Mouse (Mus musculus) central nervous system, embryonic 18 days (tissue): ENCODE data around the gene Neurl4. TPM values are rescaled to one million over a fixed set of nuclear protein-coding genes. Genes with fewer than 3 reads are reported as not detected.

Source experiments
- polyA plus RNA-seq: library from polyadenylated mRNA; depleted of rRNA; stranded (reverse); fragments of >200 nt; gene quantifications from 2 replicates; pipeline ENCODE4 v1.2.3, GENCODE M21; 2012; rRNA removed

Neurl4 gene
- 111 and 113 TPM in 2 replicates for polyA plus RNA-seq

DNA sequence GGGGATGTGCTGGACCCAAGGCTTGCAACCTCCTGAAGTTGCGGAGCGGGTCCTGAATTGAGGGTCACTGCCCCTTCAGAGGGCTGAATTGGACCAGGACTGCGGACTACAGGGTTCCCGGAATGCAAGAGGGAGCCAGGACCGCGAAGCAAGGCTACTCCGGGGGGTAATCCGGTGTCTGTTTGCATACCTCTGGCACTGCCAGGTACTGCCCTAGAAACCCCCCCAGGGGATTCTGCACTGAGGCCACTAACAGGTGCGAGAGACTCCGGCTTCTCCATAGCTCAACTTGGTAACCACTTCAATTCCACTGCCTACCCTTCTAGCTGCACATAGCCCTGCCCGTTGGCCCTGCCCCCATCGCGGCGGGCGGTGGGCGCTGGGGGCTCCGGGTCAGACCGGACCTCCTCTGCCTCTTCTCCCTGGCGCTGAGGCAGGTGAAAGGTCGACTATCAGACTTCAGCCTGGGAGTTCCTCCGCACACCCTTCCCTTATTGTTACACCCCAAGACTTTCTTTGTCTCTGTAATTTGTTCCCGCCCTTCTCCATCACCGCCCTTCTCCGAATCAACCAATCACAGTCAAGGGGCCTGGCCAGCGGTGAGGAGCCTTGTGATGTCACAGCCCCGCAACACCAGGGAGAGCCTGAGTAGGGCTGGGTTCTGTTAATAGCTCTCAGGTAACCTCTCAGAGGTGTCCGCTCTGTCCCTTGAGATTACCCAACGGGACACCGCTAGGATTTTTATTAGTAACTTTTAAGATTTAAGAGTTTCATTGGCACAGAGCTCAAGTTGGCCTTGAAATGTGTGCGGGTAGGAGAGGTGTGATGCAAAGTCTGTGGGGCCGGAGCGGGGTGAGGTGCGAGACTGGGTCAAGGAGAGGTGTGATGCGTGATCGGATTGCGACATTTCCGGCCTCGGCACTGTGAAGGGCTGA, at the start of gene Neurl4, which contains the start of gene 2810408A11Rik:
Gene Neurl4 (plus strand): TSS at position 602 of the 935 bp plus-strand sequence.
Gene 2810408A11Rik (minus strand): TSS at position 517 of the 935 bp plus-strand sequence.

DNA sequence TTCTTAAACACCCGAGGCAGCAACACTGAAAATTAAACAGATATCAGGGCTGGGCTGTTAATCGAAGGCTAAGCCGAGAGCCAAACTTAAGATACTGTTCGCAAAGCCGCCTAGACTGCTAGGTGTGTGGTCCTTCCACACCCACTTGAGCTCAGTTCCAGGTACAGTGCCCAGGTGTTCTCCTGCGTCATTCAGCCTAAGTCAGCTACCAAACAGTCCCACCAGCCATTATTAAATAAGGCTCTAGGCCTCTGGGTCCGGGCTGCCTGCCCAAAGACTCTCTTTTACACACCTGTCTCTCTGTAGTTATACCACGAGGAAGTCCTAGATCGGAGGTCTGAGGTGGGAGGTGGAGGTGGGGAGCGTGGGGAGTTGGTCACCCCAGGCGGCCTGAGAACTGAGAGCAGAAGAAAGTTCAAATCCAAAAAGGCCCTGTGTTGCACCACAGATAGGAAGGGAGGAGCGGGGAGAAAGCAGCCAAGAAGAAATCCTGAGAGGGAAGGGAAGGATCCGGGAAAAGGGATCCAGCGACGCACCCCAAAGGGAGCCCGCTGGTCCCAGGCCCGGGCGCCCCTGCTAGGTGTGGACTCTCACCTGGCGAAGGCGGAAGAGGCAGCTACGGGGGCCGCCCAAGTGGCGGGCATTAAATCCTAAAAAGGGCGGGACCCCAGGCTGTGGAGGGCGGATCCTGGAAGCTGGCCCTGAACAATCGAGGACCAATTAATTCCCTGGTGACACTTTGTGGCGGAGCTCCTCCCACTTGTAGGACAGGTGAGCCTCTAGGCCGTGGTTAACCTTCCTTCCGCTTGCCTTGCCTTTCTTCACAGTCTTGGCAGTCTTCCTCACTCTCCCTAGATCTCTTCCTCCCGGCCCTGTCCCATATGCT, 42.5 kb upstream of the Neurl4 start, which contains the start of gene Tnk1:
Gene Tnk1 (minus strand): TSS at position 618 of the 886 bp plus-strand sequence.

DNA sequence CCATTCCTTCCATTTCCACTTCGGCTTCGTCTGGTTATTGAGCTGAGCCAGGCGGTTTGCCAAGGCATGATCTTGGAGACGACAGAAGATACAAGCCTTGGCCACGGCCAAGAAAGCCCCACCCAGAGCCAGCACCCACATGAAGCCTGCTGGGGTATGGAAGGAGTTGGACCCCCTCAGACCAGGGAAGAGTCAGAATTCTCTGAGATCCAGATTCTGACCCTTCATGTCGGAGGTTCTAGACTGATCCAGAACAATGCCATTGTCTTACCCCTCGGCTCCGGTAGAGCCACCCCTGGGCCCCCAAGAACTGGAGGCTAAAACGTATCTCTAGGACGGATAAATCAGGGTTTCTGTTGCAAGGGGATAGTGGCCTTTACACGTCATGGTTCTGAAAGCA, 23.0 kb upstream of the Neurl4 start, which contains the start of gene Tmem95:
Gene Tmem95 (minus strand): TSS at position 141 of the 400 bp plus-strand sequence.

DNA sequence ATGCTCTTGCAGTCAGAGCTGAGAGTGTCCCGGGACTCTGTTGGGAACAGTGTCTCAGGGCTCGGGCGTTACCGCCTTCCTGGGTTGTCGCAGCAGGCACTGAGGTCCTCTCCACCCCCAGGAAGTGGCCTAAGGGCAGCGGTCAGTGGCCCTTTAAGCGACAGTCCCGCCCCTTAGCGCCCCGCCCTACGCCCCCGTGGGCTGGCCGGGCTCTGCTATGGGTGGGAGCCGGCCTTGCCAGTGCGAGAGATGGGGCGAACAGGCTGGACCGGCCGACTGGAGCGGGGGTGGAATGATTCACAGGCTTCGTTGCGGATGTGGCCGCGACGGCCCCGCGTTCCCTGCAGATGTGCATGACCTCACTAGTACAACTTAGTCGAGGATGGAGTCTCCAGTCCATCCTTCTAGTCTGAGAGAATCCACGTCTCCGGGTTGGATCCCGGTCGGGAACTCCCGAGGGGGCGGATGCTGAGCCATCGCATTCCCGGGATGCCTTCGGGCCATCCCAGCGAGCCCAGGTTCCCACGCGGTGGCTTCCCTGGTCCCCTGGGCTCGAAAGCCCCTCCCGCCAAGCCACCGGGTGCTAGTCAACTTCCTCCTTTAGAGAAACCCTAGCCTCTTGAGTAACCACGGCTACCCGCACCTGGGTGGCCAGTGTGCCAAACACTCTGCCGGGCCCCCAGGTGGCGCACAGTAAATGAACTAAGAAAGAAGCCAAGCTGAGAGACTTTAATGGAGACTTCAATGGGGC, 19.8 kb upstream of the Neurl4 start, which contains the start of gene Kctd11:
Gene Kctd11 (minus strand): TSS at position 554 of the 751 bp plus-strand sequence.

DNA sequence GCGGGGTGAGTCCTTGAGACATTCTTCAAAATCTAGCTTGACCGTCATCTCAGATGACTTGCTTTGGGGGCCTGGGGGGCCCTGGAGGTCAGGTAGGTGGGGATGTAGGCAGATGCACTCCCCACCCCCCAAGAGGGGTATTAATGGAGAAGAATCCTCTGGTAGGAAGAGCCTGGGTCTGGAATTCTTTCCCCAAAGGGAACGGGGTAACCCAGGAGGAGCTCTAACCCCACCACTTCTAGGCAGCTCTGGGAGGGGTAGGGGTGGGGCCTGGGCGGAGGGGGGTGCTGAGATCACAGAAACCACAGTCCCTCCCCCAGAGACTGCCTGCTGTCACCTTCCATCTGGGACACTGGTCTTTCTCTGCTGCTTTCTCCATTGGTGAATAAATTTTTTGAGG, 5.6 kb upstream of the Neurl4 start, which contains the start of gene Acap1:
Gene Acap1 (minus strand): TSS at position 249 of the 400 bp plus-strand sequence.

DNA sequence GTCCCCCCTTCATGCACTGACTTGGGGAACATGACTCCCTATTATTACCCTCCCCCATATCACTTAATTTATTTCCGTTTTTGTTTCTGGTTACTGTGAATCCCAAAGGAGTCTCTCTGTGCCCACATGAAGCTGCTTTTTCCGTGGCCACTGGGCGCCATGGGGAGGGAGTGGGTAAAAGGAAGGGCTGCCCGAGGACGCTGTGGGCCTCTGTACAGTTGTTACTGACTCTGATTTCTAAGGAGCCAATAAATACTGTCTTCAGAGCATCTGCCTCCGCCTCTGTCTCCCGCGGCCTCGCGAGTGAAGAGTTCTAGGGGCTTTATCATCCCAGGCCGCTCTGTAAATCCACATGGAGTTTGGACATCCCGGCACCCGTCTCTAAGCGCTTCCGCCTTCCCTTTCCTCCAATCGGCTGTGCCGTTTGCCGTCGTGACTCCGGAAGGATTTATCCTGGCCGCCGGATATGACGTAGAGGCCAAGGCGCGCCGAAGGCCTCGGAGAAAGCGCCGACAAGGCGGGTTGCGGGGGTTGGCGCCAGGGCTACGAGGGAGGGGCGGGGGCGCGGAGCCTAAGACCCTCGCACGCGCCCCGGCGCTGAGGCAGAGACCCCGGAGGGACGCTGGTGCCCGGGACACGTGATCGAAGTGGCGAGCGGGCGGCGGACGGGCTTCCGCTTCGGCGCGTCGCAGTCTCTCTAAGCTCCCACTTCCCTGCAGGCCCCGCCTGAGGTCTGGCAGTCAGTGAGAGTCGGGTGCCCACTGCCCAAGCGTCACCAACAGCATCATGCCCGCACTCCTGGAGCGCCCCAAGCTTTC, 12.9 kb downstream of the Neurl4 start, which contains the start of gene Gps2:
Gene Gps2 (plus strand): TSS at position 335 of the 818 bp plus-strand sequence.

DNA sequence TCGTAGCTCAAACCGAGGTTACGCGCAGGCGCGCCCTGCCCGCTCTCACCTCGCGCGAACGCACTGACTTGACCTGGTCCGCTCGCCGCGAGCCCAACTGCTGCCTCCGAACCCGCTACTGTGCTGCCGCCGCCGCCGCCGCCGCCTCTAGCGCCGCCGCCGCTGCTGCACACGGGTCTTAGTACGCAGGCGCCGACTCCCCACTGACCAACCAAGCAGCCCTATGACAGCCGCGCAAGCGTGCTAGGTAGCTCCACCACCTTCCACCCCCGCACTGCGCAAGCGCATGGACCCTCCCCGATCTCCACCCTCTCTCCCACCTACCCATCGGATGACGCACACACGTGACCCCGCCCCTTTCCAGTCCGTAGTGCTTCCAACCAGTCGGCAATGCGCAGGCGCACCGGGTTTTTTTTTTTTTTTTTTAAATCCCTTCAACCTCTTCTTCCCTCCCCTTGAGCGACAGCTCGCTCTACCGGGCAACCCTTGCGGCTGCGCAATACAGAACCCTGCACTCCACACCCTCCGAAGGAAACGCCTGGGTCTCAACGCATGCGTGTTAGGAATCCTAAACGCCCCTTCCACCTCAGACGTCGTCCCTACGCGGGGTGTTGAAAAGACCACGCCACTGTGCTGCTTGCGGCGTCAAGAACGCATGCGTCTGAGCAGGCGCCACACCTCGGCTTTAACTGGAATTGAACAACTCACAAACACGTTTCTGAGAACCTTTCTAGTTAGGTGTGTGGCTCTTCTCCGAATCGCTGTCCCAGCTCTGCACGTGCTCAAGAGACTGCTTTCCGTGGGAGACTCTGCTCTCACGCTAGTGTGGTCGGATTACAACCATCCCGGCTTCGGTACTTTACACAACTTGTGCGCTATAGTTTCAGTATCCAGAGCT, 20.5 kb downstream of the Neurl4 start, which contains the start of gene Eif5a:
Gene Eif5a (minus strand): TSS at position 845 of the 898 bp plus-strand sequence.

DNA sequence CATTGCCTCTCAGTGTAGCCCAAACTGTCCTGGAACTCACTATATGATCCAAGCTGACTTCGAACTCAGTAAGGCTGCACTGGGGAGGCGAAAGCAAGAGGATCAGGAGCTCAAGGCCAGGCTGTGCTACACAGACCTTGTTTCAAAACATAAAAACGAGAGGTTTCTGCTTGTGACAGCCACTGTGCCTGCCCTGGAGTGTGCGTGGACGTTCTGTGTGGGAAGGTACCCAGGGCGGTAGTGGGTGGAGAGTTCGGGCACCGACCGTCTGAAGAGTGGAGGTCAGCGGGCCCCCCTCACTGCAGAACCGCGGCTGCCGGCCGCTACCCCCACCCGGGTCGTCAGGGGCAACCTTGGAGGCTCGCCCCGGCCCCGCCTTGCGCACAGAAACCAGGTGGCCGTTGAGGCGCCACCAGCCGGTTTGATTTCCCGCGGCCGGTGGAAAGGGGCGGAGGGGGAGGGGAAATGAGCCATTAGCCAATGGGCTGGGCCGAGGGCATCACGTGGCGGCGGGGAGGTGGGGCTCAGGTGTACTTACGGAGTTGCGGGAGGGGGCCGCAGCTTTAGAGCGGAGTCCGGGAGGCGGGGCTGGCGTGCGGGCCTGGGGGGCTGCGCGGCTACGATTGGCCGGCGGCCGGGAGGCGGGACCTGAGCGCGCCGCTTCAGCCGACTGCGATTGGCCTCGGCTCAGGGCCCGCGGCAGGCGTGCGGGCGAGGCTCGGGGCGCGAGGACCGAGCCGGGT, 34.4 kb downstream of the Neurl4 start, which contains the start of gene Ybx2:
Gene Ybx2 (plus strand): TSS at position 660 of the 743 bp plus-strand sequence.

DNA sequence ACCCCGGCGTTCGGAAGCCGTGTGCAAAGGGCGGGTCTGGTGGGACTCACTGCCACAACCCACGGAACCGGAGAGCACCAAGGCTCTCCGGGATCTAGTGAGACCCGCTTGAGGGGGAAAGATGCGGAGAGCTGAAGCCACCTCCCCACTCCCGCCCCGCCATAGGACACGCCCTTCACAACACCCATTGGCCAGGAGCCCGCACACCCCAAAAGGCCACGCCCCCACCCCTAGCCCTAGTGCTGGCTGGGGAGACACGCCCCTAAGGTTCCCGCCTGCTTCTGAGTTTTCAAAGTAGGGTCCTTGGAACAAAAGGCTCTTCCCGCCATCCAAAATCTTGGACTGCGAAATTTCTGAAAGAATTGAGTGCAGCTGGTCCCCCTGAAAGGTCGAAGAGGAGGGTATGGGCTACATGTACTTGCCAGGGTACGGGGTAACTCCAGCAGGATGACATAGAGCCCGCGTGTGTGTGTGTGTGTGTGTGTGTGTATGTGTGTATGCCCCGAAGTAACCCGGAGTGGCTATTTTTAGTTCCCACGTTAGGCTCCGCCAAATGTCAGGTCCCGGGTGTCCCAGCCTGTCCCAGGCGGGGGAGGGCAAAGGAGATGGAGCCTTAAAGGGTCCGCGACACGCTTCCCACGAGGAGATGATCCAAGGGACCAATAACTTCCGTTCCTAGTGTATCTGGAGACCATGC, 47.3 kb downstream of the Neurl4 start, which contains the start of gene Slc2a4:
Gene Slc2a4 (minus strand): TSS at position 123 of the 697 bp plus-strand sequence.

Other genes starting within 250 kb of the Neurl4 start
- 0.13 TPM in 1 of 2 replicates, not detected in the other for gene Sox15, start 245.8 kb upstream of the Neurl4 start, polyA plus RNA-seq
- 125 and 127 TPM in 2 replicates for gene Mpdu1, start 238.4 kb upstream of the Neurl4 start, polyA plus RNA-seq
- gene Cd68, start 234.9 kb upstream of the Neurl4 start, polyA plus RNA-seq: 6.1 and 7.5 TPM in 2 replicates
- 887 and 907 TPM in 2 replicates for gene Eif4a1, start 228.6 kb upstream of the Neurl4 start, polyA plus RNA-seq
- 155 and 168 TPM in 2 replicates for gene Senp3, start 219.0 kb upstream of the Neurl4 start, polyA plus RNA-seq
- 0.79 and 1.1 TPM in 2 replicates for gene Tnfsf13, start 215.3 kb upstream of the Neurl4 start, polyA plus RNA-seq
- gene Tnfsf12, start 205.2 kb upstream of the Neurl4 start, polyA plus RNA-seq: 7.0 and 7.1 TPM in 2 replicates
- 1.2 and 1.5 TPM in 2 replicates for gene Tnfsfm13, start 205.0 kb upstream of the Neurl4 start, polyA plus RNA-seq
- 20.4 and 20.9 TPM in 2 replicates for gene Polr2a, start 142.4 kb upstream of the Neurl4 start, polyA plus RNA-seq
- gene Slc35g3, start 139.1 kb upstream of the Neurl4 start, polyA plus RNA-seq: 0.12 and 0.20 TPM in 2 replicates
- gene Zbtb4, start 135.2 kb upstream of the Neurl4 start, polyA plus RNA-seq: 15.8 and 16.1 TPM in 2 replicates
- gene Chrnb1, start 105.1 kb upstream of the Neurl4 start, polyA plus RNA-seq: 1.6 and 5.2 TPM in 2 replicates
- gene Fgf11, start 99.2 kb upstream of the Neurl4 start, polyA plus RNA-seq: 23.7 and 27.4 TPM in 2 replicates
- 0.13 and 0.25 TPM in 2 replicates for gene Tmem102, start 95.4 kb upstream of the Neurl4 start, polyA plus RNA-seq
- not detected in 2 replicates for gene Gm39566, start 85.8 kb upstream of the Neurl4 start, polyA plus RNA-seq
- not detected in 2 replicates for gene Spem2, start 82.6 kb upstream of the Neurl4 start, polyA plus RNA-seq
- gene Spem1, start 78.9 kb upstream of the Neurl4 start, polyA plus RNA-seq: 1.3 and 1.5 TPM in 2 replicates
- gene Nlgn2, start 63.3 kb upstream of the Neurl4 start, polyA plus RNA-seq: 90.2 and 112 TPM in 2 replicates
- gene Tmem256, start 62.6 kb upstream of the Neurl4 start, polyA plus RNA-seq: 232 and 256 TPM in 2 replicates
- gene Plscr3, start 54.7 kb upstream of the Neurl4 start, polyA plus RNA-seq: 73.6 and 80.2 TPM in 2 replicates
- 0.04 and 0.18 TPM in 2 replicates for gene Tnk1, start 42.3 kb upstream of the Neurl4 start, polyA plus RNA-seq
- gene Tmem95, start 23.1 kb upstream of the Neurl4 start, polyA plus RNA-seq: not detected in 2 replicates
- gene Kctd11, start 19.7 kb upstream of the Neurl4 start, polyA plus RNA-seq: 1.2 TPM in 2 replicates
- 0.61 and 0.68 TPM in 2 replicates for gene Acap1, start 5.5 kb upstream of the Neurl4 start, polyA plus RNA-seq
- gene 2810408A11Rik, start 85 bp upstream of the Neurl4 start, polyA plus RNA-seq: 5.3 and 5.6 TPM in 2 replicates
- 60.8 and 63.8 TPM in 2 replicates for gene Gps2, start 12.8 kb downstream of the Neurl4 start, polyA plus RNA-seq
- gene Eif5a, start 20.9 kb downstream of the Neurl4 start, polyA plus RNA-seq: 777 and 816 TPM in 2 replicates
- gene Ybx2, start 34.7 kb downstream of the Neurl4 start, polyA plus RNA-seq: 48.3 and 53.7 TPM in 2 replicates
- 3.7 and 4.9 TPM in 2 replicates for gene Slc2a4, start 47.1 kb downstream of the Neurl4 start, polyA plus RNA-seq
- gene Cldn7, start 63.7 kb downstream of the Neurl4 start, polyA plus RNA-seq: 0.21 and 2.5 TPM in 2 replicates
- gene Ctdnep1, start 80.1 kb downstream of the Neurl4 start, polyA plus RNA-seq: 93.3 and 102 TPM in 2 replicates
- 151 and 159 TPM in 2 replicates for gene Elp5, start 81.4 kb downstream of the Neurl4 start, polyA plus RNA-seq
- gene Gabarap, start 90.1 kb downstream of the Neurl4 start, polyA plus RNA-seq: 412 and 425 TPM in 2 replicates
- gene Phf23, start 94.7 kb downstream of the Neurl4 start, polyA plus RNA-seq: 41.8 and 47.6 TPM in 2 replicates
- 26.9 and 34.5 TPM in 2 replicates for gene Dvl2, start 99.5 kb downstream of the Neurl4 start, polyA plus RNA-seq
- 46.1 and 54.7 TPM in 2 replicates for gene Acadvl, start 114.3 kb downstream of the Neurl4 start, polyA plus RNA-seq
- gene Dlg4, start 115.9 kb downstream of the Neurl4 start, polyA plus RNA-seq: 242 and 275 TPM in 2 replicates
- 3.4 and 3.5 TPM in 2 replicates for gene Asgr1, start 153.0 kb downstream of the Neurl4 start, polyA plus RNA-seq
- gene Asgr2, start 191.6 kb downstream of the Neurl4 start, polyA plus RNA-seq: 0.28 and 0.35 TPM in 2 replicates
- 0.74 and 0.91 TPM in 2 replicates for gene Mgl2, start 229.3 kb downstream of the Neurl4 start, polyA plus RNA-seq